Comparison of ENCODE assay signal across 16 mouse cellular contexts in the genomic region with DNA sequence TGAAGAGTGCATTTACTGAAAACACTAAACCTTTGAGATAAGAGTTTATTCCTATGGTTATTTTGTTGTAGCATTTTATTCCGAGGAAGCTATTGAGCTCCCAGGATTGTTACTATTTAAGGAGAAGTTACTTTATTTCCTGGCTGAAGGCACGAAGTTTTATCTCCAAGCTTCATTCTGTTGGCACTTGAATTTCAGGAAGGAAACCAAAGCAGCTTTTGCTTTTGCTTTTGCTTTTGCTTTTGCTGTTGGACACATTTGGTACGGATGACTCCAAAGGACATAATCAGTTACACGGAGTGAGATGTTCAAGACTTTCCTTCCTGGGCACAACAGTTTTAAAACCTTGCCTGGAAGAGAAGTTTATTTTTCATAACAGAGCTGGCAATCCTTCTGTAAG.
DNase-seq lines count a peak whose midpoint lies in the region; ATAC-seq lines count a peak whose summit lies in the region.
"Had no signal": no experiment of that assay in that cellular context is flagged by ENCODE, and none has a peak within 500 bp of the region (broad histone marks: within the 10 kb centered on the region; RNA-seq: fewer than 3 reads in every experiment).

No protein-coding gene starts in this region.

- no peaks in the 10 kb centered on the region for H3K9me3 ChIP-seq in liver, embryonic 16.5 days (replicated peaks; ENCODE audit: control insufficient read depth, low read length)
- H3K9me3 ChIP-seq in liver, embryonic 12.5 days (replicated peaks), result no peaks in the 10 kb centered on the region
- H3K9me3 ChIP-seq: embryonic facial prominence, embryonic 15.5 days; limb, embryonic 15.5 days; midbrain, embryonic 10.5 days had no signal

- no peak for ATAC-seq in liver, embryonic 16.5 days (ENCODE audit: low read depth)
- no peak for ATAC-seq in liver, embryonic 12.5 days
- peak; percentile 57 for ATAC-seq in CD4-positive, CD25-positive, alpha-beta regulatory T cell, adult 4 months
- ATAC-seq in inflammation-experienced regulatory T-cells, adult 6 months, result peak; percentile 70
- ATAC-seq: forebrain, embryonic 16.5 days had no signal

- H3K4me3 ChIP-seq in liver, embryonic 16.5 days (ENCODE audit: low read depth, low read length), result no peak overlapping the region
- no peak overlapping the region for H3K4me3 ChIP-seq in liver, embryonic 12.5 days
- H3K4me3 ChIP-seq: embryonic facial prominence, embryonic 15.5 days; limb, embryonic 15.5 days; midbrain, embryonic 10.5 days had no signal

- DNase-seq in heart, adult 8-10 months (ENCODE audit: low spot score), result peak; percentile 26
- no peak for DNase-seq in heart, postnatal 14 days
- no peak for DNase-seq in spleen, postnatal 14 days (ENCODE audit: low spot score in 2 of 2)
- no peak for DNase-seq in right cerebral cortex, postnatal 4 days
- DNase-seq: cerebellum, adult 11-12 months; gastrocnemius, postnatal 25 days; right cerebral cortex, adult 18-20 months had no signal

- H3K27ac ChIP-seq in liver, embryonic 16.5 days (ENCODE audit: low read length), result no peak overlapping the region
- no peak overlapping the region for H3K27ac ChIP-seq in liver, embryonic 12.5 days
- H3K27ac ChIP-seq: embryonic facial prominence, embryonic 15.5 days; hindbrain, embryonic 14.5 days; limb, embryonic 15.5 days; midbrain, embryonic 10.5 days had no signal

- no peaks in the 10 kb centered on the region for H3K27me3 ChIP-seq in liver, embryonic 16.5 days (ENCODE audit: control insufficient read depth, insufficient read depth, low read depth, low read length)
- no peaks in the 10 kb centered on the region for H3K27me3 ChIP-seq in liver, embryonic 12.5 days (replicated peaks)
- H3K27me3 ChIP-seq: embryonic facial prominence, embryonic 15.5 days; limb, embryonic 15.5 days had no signal

- no peaks in the 10 kb centered on the region for H3K36me3 ChIP-seq in liver, embryonic 16.5 days (ENCODE audit: control insufficient read depth, insufficient read depth)
- H3K36me3 ChIP-seq in liver, embryonic 12.5 days, result no peaks in the 10 kb centered on the region
- H3K36me3 ChIP-seq: embryonic facial prominence, embryonic 15.5 days; limb, embryonic 15.5 days; midbrain, embryonic 10.5 days had no signal

- H3K4me2 ChIP-seq in liver, embryonic 16.5 days (ENCODE audit: low read depth, low read length), result peak overlapping the region; percentile 12; the same call in 1 of the 2 replicates
- no peak overlapping the region for H3K4me2 ChIP-seq in liver, embryonic 12.5 days
- H3K4me2 ChIP-seq: embryonic facial prominence, embryonic 15.5 days; hindbrain, embryonic 14.5 days; limb, embryonic 15.5 days had no signal

- intact Hi-C loops in heart, postnatal 14 days (cut with DNase I), result no loop called here

- H3K4me1 ChIP-seq in liver, embryonic 16.5 days (ENCODE audit: control insufficient read depth, low read depth, low read length), result no peaks in the 10 kb centered on the region
- H3K4me1 ChIP-seq in liver, embryonic 12.5 days, result no peaks in the 10 kb centered on the region
- H3K4me1 ChIP-seq: embryonic facial prominence, embryonic 15.5 days; limb, embryonic 15.5 days; midbrain, embryonic 10.5 days had no signal

- WGBS in liver, embryonic 16.5 days (ENCODE audit: insufficient replicate concordance), result 20% methylated on average over 4 of the region's 4 CpGs
- 38% methylated on average over 4 of the region's 4 CpGs for WGBS in liver, embryonic 12.5 days (ENCODE audit: insufficient replicate concordance)

- H3K9ac ChIP-seq in liver, embryonic 16.5 days (ENCODE audit: low read depth, low read length), result no peak overlapping the region
- H3K9ac ChIP-seq in liver, embryonic 12.5 days, result no peak overlapping the region
- H3K9ac ChIP-seq: embryonic facial prominence, embryonic 15.5 days; hindbrain, embryonic 14.5 days; limb, embryonic 15.5 days had no signal

Comparison
In these comparisons a context has a peak if more than half of its experiments do, and no peak if none do; other contexts are left out.
1. ATAC-seq: peak in CD4-positive, CD25-positive, alpha-beta regulatory T cell, adult 4 months (single experiment) and inflammation-experienced regulatory T-cells, adult 6 months (single experiment); none in liver, embryonic 16.5 days (single experiment) and liver, embryonic 12.5 days (single experiment).